Mouse (Mus musculus) embryonic facial prominence, embryonic 11.5 days (tissue): Measurements from ENCODE around the gene Elof1. TPM values are rescaled to one million over a fixed set of nuclear protein-coding genes. Genes with fewer than 3 reads are reported as not detected.
A peak's percentile ranks its signal among the peaks of the same experiment; 100 is the strongest.
"Not testable (repeated sequence)": the region's sequence is repeated elsewhere in the genome, so short reads cannot be mapped to it uniquely, and the experiment has no call there.

Experiments used
- ATAC-seq: fragments of 200-750 bp; cut with Nextera tagmentation; replicated peaks from 2 replicates; pipeline ENCODE4 v1.8.0; 2017; ENCODE audit warnings: low read depth; ENCODE audit not compliant: insufficient number of reproducible peaks, low FRiP score, low TSS enrichment
- DNase-seq: peaks from one replicate; pipeline ENCODE4 v3.0.0-alpha.2; 2015; ENCODE audit warnings: low spot score
- H3K27ac ChIP-seq: fragments of 300-500 bp; sonication (generic); replicated peaks from 2 replicates; pipeline ENCODE4 v1.5.1; 2014; ENCODE audit warnings: mild to moderate bottlenecking, low read depth, low read length, control low read depth
- H3K27me3 ChIP-seq: fragments of 300-500 bp; sonication (generic); 2 replicates; pipeline ENCODE4 v1.6.1; 2014; ENCODE audit warnings: mild to moderate bottlenecking, low read length, moderate library complexity, mixed read lengths; ENCODE audit not compliant: control insufficient read depth, insufficient read depth
- H3K36me3 ChIP-seq: fragments of 300-500 bp; sonication (generic); replicated peaks from 2 replicates; pipeline ENCODE4 v1.6.1; 2014; ENCODE audit warnings: low read depth, mild to moderate bottlenecking, low read length, moderate library complexity, mixed read lengths; ENCODE audit not compliant: control insufficient read depth, insufficient read depth
- H3K4me1 ChIP-seq: fragments of 300-500 bp; sonication (generic); 2 replicates; pipeline ENCODE4 v1.6.1; 2014; ENCODE audit warnings: low read length, mixed read lengths; ENCODE audit not compliant: control insufficient read depth, insufficient read depth
- H3K4me2 ChIP-seq: fragments of 300-500 bp; sonication (generic); 2 replicates; pipeline ENCODE4 v1.6.1; 2014; ENCODE audit warnings: low read depth, mild to moderate bottlenecking, control low read depth, low read length, moderate library complexity
- H3K4me3 ChIP-seq: fragments of 300-500 bp; sonication (generic); 2 replicates; pipeline ENCODE4 v1.5.1; 2014; ENCODE audit warnings: low read depth, low read length, control low read depth
- H3K9ac ChIP-seq: fragments of 300-500 bp; sonication (generic); replicated peaks from 2 replicates; pipeline ENCODE4 v1.6.1; 2014; ENCODE audit warnings: mild to moderate bottlenecking, control low read depth, low read length
- H3K9me3 ChIP-seq: fragments of 300-500 bp; sonication (generic); replicated peaks from 2 replicates; pipeline ENCODE4 v1.6.1; 2016; ENCODE audit warnings: mild to moderate bottlenecking, low read length, inconsistent platforms, mixed read lengths; ENCODE audit not compliant: control insufficient read depth
- WGBS: fragments of 180-500 bp; shearing (Covaris S2); extraction: QIAGEN DNeasy Blood & Tissue Kit; methylation state at CpG from one replicate; pipeline ENCODE4 v1.1.7; 2014; 5-methylcytosine and 5-hydroxymethylcytosine counted together
- polyA plus RNA-seq: library from polyadenylated mRNA; unstranded; fragments of >200 nt; fragmentation: Nextera tagmentation; extraction: Ambion mirVana; gene quantifications from 2 replicates; pipeline ENCODE4 v1.2.1, GENCODE M21; 2014

The Elof1 gene
- polyA plus RNA-seq, 1 experiment from 2014 or later = 210 TPM

GRCm38 (mm10) chr9:22076223-22076622 is 40.7 kb downstream of the Elof1 start:
- Histone ChIP-seq H3K9me3 (no peaks in the 10 kb centered on the region), H3K4me2 (no peak overlapping the region), H3K27ac (no peak overlapping the region), H3K36me3 (no peaks in the 10 kb centered on the region), H3K4me3 (no peak overlapping the region), H3K27me3 (no peaks in the 10 kb centered on the region), H3K9ac (no peak overlapping the region), H3K4me1 (no peaks in the 10 kb centered on the region)
- 94% methylated on average over 23 of the region's 23 CpGs for WGBS
- ATAC-seq (no peak), DNase-seq (no peak)

- not testable (repeated sequence) for H3K9me3 ChIP-seq, H3K36me3 ChIP-seq, H3K4me2 ChIP-seq, DNase-seq, H3K27me3 ChIP-seq, H3K9ac ChIP-seq, ATAC-seq, H3K27ac ChIP-seq, H3K4me1 ChIP-seq, H3K4me3 ChIP-seq
- 57% methylated on average over 5 of the region's 5 CpGs for WGBS
Measured at GRCm38 (mm10) chr9:22075778-22076177, 41.2 kb downstream of the Elof1 start.

- 88% methylated on average over 4 of the region's 4 CpGs for WGBS
- Histone ChIP-seq H3K27ac (no peak overlapping the region), H3K9me3 (no peaks in the 10 kb centered on the region), H3K9ac (no peak overlapping the region), H3K4me3 (no peak overlapping the region), H3K27me3 (no peaks in the 10 kb centered on the region), H3K4me2 (no peak overlapping the region), H3K4me1 (no peaks in the 10 kb centered on the region), H3K36me3 (no peaks in the 10 kb centered on the region; the same call in 1 of the 2 replicates)
- ATAC-seq (no peak), DNase-seq (no peak)
Measured at GRCm38 (mm10) chr9:22072276-22072675, 44.7 kb downstream of the Elof1 start.

GRCm38 (mm10) chr9:22070791-22071573 is 46.0 kb downstream of the Elof1 start, which contains the start of the genes Gm49318 and Zfp653:
Gm49318 (minus strand) TSS chr9:22071259.
Zfp653 (minus strand) TSS chr9:22071376.
- DNase-seq (peak; percentile 97), ATAC-seq (peak; percentile 98)
- Histone ChIP-seq H3K9ac (peak within 1 kb of the TSS; percentile 84), H3K4me2 (peak within 1 kb of the TSS; percentile 47), H3K9me3 (no peaks in the 10 kb centered on the region), H3K4me1 (no peaks in the 10 kb centered on the region), H3K27me3 (no peaks in the 10 kb centered on the region), H3K36me3 (no peaks in the 10 kb centered on the region; the same call in 1 of the 2 replicates), H3K27ac (peak within 1 kb of the TSS; percentile 92), H3K4me3 (peak within 1 kb of the TSS; percentile 64)
- WGBS = under 1% methylated on average over 72 of the region's 87 CpGs

- H3K4me3 ChIP-seq = peak overlapping the region; percentile 64
- H3K9ac ChIP-seq = peak overlapping the region; percentile 39
- H3K36me3 ChIP-seq = peaks cover 2% of the 10 kb centered on the region
- DNase-seq = no peak
- no peaks in the 10 kb centered on the region for H3K9me3 ChIP-seq
- no peak overlapping the region for H3K27ac ChIP-seq
- 69% methylated on average over 4 of the region's 4 CpGs for WGBS
- peak overlapping the region; percentile 32 for H3K4me2 ChIP-seq
- no peaks in the 10 kb centered on the region for H3K4me1 ChIP-seq
- ATAC-seq = peak; percentile 10; the same call in 1 of the 2 replicates
- H3K27me3 ChIP-seq = no peaks in the 10 kb centered on the region
Measured at GRCm38 (mm10) chr9:22069881-22070553, 47.0 kb downstream of the Elof1 start.

GRCm38 (mm10) chr9:22067195-22067594 is 49.8 kb downstream of the Elof1 start:
- no peak for DNase-seq
- Histone ChIP-seq H3K27ac (no peak overlapping the region), H3K4me2 (no peak overlapping the region), H3K27me3 (no peaks in the 10 kb centered on the region), H3K36me3 (peaks cover 2% of the 10 kb centered on the region), H3K9ac (no peak overlapping the region), H3K4me3 (no peak overlapping the region), H3K4me1 (no peaks in the 10 kb centered on the region), H3K9me3 (no peaks in the 10 kb centered on the region)
- whole genome bisulfite sequencing = 77% methylated on average over 5 of the region's 5 CpGs
- ATAC-seq = no peak

GRCm38 (mm10) chr9:22066433-22066832 is 50.5 kb downstream of the Elof1 start:
- Histone ChIP-seq H3K36me3 (peaks cover 2% of the 10 kb centered on the region), H3K27me3 (no peaks in the 10 kb centered on the region), H3K9me3 (no peaks in the 10 kb centered on the region), H3K4me3 (no peak overlapping the region), H3K27ac (no peak overlapping the region), H3K4me1 (no peaks in the 10 kb centered on the region), H3K9ac (no peak overlapping the region), H3K4me2 (no peak overlapping the region)
- WGBS = 83% methylated on average over 3 of the region's 3 CpGs
- ATAC-seq (no peak), DNase-seq (peak; percentile 38)

GRCm38 (mm10) chr9:22065642-22066041 is 51.3 kb downstream of the Elof1 start:
- Histone ChIP-seq H3K36me3 (peaks cover 2% of the 10 kb centered on the region), H3K4me2 (no peak overlapping the region)

More at GRCm38 (mm10) chr9:22065642-22066041, 51.3 kb downstream of the Elof1 start:
- no peak for ATAC-seq
- Histone ChIP-seq H3K27ac (no peak overlapping the region), H3K4me1 (no peaks in the 10 kb centered on the region), H3K9me3 (no peaks in the 10 kb centered on the region), H3K27me3 (no peaks in the 10 kb centered on the region), H3K4me3 (no peak overlapping the region), H3K9ac (no peak overlapping the region)
- no peak for DNase-seq
- 92% methylated on average over 11 of the region's 11 CpGs for WGBS
